Mouse (Mus musculus) kidney, adult 11 months (tissue): ENCODE results near the gene Ccnb1ip1.
"Not testable (repeated sequence)": the region's sequence is repeated elsewhere in the genome, so short reads cannot be mapped to it uniquely, and the experiment has no call there.

Source experiments
- DNase-seq: peaks from one replicate; pipeline ENCODE4 v3.0.0; 2022

Gene Ccnb1ip1

DNA sequence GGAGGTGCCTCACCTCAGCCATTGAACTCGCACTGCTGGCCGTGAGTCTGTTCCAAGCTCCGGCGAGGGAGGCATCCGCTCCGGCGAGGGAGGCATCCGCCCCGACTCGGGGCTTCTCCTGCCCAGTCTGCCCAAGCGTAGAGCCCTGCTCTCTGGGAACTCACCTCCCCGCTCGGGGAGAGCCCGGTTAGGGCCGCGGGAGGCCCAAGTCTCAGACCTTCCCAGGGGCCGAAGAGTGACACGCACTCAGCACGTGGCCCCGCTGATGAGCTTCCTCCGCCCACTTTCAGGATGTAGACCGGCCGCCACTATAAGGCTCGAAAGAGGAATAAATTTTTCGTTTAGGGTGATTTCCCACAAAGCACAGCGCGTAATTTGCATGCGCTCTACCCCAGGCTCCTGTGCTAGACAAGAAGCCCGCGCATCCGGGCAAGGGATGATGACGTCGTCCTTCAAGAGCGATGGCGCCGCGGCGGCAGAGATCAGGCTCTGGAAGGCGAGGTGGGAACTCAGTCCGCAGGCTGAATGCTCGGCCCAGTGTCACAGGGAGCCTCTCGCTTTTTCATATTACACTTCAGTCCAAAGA lies at the start of gene Ccnb1ip1, which contains the start of gene Parp2:
Gene Ccnb1ip1, minus strand, starts transcription at position 246 of the 586 bp plus-strand sequence.
Gene Parp2, plus strand, starts transcription at position 355 of the 586 bp plus-strand sequence.
- peak; percentile 98 for DNase-seq

DNA sequence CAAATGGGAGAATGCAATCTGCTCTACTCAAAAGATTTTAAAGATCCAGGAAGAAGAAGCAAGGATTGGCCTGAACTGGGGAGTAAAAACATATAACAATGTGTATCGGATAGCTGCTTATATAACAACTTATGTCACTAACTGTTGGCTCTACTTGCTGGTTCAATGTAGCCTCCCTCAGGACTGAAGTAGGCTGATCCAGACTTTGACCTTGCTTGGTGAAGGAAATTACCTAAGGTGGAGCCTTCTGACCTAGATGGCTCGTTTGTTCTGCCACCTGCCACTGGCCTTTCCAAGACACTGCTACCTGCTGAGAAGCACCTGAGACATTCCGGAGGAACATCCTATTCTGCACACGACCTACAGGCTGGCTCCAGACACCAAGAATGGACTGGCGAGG lies 48.3 kb upstream of the Ccnb1ip1 start:
- DNase-seq: no peak

DNA sequence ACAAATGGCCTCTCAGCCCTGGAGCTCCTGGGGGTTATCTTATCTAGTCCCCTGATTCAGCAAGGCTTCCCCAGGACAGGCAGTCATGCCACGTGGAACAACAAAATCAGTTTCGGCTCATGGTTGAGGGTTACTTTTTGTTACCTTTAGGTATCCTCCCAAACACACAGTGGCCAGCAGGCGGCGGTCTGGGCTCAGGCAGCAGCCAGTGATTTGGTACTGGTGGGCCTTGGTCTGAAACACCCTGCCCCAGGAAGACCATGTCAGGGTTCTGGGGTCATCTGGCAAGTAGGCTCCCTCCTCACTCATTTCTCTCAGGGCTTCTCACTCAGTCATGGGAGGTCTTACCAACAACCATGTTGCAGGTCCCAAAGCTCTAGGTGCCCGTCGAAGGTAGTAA lies 29.7 kb upstream of the Ccnb1ip1 start:
- DNase-seq: no peak

DNA sequence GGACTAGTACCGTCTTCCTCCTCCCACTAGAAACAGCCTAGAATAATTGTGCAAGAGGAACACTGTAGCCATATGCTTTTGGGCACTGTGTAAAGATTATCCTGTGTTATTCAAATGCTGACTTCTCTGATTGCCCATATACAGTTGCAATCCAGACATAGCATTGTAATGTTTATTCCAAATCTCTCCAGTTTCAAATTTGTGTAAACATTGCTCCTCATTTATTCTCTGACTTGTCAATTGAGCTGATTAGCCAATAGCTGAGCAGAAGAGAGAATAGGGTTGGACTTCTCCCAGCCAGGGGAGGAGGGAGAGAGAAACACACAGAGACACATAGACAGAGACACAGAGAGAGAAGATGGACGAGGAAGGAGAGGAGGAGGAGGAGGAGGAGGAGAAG lies 26.9 kb upstream of the Ccnb1ip1 start:
- no peak for DNase-seq

DNA sequence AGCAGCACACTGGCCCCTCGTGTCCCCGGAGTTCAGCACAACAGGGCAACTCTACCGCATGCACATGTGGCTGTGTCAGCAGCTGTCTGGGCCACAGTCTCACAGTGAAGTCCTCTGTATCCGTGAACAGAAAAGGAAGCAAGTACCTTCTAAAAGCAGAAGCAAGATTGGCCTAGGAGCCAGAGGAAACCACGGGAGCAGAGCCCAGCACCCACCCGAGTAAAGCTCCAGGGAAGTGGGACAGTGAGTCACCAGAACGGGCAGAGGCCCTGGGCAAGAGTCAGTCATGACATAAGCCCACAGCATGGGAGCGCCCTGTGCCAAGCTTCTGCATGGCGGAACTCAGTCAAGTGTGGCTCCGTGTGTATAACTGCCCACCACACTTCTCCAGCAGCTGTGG lies 26.4 kb upstream of the Ccnb1ip1 start:
- DNase-seq: no peak

DNA sequence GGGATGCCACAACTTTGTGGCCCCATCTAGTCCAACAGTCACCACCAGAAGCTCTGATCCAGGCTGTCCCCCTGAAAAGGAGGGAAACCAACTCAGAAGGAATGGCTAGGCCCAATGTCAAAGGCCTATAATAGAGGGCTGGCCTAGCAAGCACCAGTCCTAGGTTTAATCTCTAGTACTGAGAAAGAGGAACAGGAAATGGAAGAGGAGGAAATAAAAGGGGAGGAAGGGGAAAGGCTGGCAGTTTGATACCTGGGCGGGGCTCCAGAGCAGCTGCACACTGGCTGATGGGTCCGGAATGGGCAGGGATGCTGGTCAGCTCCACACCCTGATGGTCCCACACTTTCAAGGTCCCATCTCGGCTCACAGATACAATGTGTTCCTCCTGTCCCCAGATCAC lies 22.3 kb upstream of the Ccnb1ip1 start:
- DNase-seq: no peak

DNA sequence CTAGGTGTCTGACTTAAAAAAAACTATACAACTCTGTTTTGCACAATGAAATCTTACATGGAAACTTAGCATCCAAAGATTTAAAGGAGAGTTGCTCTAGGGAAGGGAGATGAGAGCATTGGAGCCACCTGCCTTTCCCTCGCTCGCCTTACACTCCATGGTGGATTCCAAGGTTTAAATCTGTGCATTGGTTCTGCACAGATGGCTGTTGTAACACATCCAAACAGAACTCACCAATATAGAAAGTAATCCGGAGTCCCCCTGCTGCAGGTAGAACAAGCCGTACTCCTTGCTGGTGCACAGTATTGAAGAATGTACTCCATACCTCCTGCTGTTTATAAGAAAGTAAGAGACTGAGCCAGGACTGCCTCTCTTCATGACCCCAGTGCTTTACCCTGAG lies 19.0 kb upstream of the Ccnb1ip1 start:
- DNase-seq: no peak

DNA sequence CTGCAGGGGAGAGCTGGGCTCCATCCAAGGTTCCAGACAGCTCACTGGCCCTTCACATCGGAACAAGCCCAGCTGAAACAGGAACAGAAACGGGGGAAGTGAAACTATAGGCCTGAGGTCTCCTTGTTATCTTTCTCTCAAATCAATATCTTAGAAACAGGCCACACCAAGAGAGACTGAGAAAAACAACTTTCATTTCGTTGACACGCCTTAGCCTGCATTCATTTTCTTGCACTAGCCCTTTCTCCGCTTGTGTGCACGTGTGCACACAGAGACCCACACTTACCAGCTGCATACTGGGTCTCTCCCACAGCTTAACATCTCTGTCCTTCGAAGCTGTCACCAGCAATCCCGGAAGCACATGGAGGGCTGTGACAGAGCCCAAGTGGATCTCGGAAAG lies 16.7 kb upstream of the Ccnb1ip1 start:
- no peak for DNase-seq

DNA sequence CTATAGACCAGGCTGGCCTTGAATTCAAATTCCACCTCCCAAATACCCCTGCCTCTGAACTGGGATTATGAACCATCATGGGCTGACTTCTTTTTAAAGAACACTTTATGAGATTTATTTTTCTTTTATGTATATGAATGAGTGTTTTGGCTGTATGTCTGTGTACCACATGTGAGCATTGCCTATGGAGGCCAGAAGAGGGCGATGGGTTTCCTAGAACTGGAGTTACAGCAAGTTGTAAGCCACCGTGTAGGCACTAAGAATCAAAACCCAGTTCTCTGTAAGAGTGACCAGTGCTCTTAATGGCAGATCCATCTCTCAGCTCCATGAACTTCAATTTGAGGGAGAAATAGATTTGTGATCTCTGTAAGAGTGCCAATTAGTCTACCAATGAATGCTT lies 15.7 kb upstream of the Ccnb1ip1 start:
- DNase-seq: no peak

DNA sequence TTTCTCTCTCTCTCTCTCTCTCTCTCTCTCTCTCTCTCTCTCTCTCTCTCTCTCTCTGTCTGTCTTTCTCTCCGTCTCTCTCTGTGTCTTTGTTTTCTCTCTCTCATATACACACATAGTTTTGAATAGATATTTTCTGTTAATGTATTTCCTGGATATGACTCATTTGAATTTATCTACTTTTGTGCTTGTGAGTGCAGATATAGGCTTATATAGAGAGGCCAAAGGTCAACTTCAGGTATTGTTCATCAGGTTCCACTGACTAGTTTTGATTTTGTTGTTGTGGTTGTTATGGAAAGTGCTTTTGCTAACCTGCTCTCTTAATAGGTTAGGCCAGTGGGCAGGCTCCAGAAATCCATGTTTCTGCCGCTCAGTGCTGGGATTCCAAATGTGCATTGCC lies 5.5 kb upstream of the Ccnb1ip1 start:
- DNase-seq: no peak

DNA sequence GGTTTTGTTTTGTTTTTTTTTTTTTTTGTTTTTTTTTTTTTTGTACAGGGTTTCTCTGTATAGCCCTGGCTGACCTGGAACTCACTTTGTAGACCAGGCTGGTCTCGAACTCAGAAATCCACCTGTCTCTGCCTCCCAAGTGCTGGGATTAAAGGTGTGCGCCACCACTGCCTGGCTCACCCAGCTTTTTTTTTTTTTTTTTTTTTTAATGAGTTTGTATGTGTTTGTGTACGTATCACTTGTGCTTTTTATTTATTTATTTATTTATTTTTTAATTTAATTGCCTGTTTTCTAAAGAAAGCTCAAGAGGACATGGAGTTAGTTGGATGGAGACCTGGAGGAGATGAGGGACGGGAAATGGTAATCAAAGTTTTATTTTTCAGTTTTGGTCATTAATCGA lies 1.1 kb downstream of the Ccnb1ip1 start:
- not testable (repeated sequence) for DNase-seq

DNA sequence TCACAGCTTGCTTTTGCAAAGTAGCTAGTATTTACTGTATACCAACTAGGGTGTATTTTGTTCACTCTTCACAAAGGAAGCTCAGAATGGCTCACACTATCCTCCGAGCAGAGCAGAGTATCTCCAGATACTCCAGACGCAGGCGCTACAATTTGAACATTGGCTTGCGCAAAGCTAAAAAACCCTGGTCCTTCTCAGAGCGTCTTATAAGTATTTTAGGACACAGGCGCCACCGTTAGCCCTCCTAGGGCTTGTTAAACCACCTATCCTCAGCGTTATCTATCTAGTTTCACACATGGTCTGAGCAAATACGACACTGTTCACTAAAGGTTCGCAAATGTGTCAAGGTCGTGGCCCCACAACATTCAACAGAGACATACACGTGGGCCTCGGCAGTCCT lies 2.8 kb downstream of the Ccnb1ip1 start:
- DNase-seq: no peak

DNA sequence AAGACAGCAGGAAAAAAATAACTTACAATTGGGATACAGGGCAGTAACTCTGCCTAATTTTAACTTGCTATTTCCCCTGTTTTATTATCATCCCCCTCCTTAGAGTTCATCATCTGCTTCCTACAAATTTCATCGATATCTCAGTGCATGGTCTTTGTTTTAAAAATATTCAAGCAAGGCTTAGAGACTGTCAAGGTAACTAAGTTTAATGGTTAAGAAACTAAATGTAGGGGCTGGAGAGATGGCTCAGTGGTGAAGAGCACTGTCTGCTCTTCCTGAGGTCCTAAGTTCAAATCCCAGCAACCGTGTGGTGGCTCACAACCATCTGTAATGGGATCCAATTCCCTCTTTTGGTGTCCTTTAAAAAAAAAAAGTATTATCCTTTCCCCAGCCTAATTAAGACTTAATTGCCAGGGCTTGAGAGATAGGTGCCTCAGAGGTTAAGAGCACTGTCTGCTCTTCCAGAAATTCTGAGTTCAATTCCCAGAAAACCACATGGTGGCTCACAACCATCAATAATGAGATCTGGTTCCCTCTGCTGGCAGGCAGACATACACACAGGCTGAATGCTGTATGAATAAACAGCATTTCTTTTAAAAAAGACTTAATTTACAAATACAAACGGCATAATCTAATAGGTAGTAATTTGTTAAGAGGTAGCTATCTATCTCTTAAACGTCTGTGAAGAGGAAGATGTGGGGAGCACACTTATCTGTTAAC lies 4.5 kb downstream of the Ccnb1ip1 start:
- DNase-seq: no peak

DNA sequence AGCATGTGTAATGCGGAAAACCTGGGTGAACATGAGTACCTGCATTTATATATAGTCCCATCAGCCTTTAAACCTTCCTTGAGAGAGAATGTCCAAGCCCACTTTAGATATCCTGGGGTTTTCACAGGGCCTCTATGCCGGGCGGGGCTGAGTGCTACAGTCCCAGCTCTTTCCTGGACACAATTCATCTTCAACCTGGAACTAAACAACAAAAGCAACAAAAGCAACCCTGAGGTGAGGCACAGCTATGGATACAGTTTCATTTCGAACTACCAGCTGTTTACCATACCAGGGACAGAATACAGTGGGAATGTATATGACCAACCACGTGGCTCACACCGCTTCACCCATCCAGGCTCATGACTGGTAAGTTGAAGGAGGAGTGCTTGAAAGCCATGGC lies 5.1 kb downstream of the Ccnb1ip1 start:
- no peak for DNase-seq

DNA sequence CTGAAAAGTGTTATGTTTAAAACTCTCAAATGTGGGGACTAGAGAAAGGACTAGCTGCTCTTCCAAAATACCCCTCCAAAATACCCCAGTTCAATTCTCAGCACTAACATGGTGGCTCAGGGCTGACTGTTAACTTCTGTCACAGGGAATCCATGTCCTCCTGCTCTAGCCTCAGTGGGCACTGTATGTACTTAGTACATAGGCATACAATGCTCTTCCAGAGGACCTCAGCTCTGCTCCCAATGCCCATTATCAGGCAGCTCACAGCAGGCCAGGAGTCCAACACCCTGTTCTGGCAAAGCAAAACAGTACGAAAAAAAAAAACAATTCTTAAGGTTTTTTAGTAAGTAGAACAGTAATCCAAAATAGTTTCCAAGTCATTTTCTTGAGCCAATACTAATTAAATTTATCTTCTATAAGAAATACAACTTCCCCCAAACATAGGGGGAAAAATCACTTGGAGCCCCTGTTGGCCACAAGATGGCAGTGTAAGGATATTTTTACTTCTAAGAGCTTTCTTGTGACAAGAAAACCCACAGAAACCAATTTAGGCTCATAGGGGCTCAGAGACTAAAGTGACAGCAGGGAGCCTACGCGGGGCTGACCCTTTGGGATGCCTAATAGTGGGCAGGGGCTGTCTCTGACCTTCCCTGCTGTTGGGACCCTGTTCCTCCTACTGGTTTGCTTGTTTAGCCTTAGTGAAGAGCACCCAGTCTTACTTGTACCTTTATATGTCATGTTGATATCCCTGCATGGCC lies 7.9 kb downstream of the Ccnb1ip1 start:
- peak; percentile 15 for DNase-seq

DNA sequence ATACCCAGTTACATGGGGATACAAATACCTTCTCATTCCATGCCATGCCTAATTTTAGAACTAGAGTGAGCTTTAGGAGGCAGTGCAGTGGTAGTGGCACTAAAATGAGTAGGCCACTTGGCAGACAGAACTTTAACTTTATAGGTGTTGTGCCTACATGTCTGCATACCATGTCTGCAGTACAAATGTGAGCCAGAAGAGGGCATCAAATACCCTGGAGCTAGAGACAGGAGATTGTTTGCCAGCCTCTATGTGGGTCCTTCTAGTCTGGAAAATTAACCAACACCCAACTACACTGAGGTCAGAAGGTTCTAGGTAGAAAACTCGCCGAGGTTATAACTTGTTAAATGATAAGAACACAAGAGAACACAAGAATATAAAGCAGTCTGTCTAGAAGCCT lies 9.0 kb downstream of the Ccnb1ip1 start:
- no peak for DNase-seq

DNA sequence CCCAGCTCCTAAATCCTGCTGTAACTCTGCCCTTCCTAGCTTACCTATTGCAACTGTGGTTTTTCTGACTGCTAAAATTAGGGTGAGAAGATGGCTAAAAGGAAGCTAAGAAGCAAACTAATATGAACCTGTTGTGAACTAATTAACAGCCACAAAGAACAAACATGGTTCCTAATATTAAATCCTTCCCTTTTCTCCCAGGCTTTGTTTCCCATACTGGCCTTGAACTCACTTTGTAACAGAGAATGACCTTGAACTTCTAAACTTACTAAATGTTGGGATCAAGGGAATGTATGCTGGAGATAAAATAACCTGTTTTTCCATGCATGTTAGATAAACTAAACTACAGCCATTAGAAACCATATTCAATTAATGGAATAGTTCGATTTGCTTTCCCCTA lies 11.1 kb downstream of the Ccnb1ip1 start:
- no peak for DNase-seq

DNA sequence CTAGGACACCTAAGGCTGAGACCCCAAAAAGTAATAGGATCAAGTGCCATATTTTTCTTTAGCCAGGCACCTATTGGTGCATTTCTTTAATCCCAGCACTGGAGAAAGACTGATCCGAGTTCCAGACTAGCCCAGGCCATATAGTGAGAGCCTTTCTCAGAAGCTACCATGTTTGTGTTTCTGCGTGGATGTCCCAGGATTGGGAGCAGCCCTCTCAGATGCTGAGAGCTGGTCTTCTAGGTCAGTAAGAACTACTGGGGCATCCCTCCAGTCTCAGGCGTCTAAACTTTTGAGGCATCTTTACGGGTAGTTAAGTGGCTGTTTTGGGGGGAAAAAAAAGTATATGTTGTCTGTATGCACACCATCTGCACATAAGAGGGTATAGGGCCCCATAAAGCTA lies 11.6 kb downstream of the Ccnb1ip1 start:
- DNase-seq: no peak

DNA sequence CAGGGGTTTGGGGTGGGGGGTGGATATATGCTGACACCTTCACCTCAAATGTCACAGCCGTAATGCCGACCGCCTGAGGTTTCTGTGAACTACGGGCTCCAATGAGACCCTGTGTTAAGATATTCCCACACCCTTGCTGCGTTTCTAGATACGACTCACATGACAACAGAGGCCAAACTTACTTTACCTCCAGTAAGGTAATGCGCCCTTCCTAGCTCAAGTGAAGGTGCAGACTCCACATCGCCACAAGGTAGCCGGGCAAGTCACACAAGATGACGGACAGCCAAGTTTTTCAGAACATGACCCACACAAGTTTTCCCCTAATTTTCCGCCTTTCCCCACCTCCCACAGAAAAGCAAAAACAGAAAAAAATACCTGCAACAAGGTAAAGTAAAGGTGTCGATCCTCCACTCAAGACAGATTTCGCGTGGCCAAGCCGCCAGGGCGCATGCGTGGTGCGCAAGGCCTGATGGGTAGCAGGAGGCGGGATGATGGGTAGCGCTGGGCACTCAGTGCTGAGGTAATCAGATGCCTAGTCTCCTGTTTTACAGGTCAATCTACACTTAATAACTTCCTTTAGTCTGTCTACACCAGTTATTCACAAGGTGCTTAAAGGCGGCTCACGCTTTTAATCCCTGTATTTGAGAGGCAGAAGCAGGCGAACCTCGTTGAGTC lies 12.1 kb downstream of the Ccnb1ip1 start:
- no peak for DNase-seq

DNA sequence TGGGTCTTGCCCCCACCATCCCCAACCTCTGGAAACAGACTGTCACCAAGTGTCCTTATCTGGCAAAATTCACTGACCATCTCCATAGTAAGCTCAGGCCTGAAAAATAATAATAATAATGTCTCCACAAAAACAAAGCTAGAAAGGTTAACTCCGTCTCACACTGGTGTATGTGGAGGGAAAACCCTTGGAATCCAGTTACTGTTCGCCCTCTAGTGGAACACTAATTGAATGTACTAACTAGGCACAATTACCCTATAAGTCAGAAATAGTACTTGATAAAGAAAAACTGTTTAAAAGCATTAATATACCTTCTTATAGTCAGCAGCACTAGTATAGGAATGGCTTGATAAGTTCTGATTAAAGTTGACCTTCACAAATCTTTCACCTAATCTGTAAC lies 19.4 kb downstream of the Ccnb1ip1 start:
- no peak for DNase-seq

DNA sequence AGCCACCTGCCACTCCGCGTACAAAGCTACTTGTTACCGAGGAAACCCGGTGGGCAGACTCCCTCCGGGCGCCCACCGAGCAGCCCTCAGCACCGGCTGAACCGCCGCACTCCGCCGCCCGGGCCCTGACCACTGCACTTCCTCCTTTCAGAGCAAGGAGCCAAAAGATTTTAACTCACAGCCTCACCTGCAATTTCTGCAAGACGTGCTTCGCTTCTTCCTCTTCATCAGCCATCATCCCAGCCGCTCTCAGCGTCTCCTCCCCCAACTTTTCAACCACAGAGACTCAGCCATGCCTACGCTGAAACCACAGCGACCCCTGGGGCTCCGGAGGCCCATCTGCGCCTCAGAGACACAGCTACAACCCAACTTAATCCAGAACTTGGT lies 22.3 kb downstream of the Ccnb1ip1 start, which contains the start of gene Ttc5:
Gene Ttc5, minus strand, starts transcription at position 269 of the 387 bp plus-strand sequence.
- peak; percentile 83 for DNase-seq

DNA sequence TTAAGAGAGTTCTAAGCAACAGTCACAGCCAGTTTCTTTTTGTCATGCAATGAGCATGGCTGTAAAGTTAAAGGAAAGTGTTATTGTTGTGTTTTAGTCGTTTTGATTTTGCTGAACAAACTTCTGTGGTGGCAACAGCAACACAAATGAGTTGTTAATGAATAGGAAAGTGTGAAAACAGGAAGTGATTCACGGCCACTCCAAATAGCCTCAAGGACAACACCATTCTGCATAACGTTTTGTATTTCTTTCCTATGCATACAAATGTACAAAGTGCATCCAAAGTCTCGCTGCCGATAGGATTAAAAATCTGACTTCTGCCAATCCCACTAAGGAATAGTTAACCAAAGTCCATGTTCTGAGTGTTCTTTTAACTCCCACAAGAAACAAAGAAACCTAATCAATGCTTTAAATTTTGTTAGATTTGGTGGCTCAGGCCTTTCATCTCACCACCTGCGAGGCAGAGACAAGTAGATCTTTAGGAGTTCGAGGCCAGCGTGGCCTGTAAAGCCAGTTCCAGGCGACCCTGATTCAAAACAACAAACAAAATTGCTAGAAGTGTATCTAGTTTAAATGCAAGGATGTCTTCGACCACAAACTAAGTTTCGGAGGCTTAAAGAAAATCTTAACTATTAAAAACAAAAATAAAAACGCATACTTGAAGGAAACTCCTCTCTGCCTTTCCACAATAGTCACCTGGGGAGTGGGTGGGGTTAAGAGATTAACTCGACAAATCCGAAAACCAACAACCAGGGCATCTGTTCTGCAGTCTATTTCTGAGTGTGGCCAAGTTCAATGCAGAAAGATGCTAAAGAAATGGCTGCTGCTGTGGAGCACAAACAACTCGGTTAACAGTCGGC lies 22.9 kb downstream of the Ccnb1ip1 start:
- no peak for DNase-seq

DNA sequence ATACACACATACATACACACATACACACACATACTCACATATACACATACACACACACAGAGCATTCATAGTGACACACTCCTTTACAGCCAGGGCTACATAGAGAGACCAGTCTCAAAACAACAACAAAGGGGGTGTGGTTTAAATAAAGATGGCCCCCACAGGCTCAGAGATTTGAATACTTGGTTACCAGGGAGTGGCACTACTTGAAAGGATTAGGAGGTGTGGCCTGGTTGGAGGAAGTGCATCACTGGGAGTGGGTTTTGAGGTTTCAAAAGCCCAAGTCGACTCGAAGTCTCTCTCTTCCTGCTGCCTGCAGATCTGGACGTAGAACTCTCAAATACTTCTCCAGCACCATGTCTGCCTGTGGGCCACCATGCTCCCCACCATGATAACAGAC lies 25.4 kb downstream of the Ccnb1ip1 start:
- DNase-seq: no peak
